Mouse (Mus musculus): ENCODE results near the gene Tep1.
"Not testable (repeated sequence)": the region's sequence is repeated elsewhere in the genome, so short reads cannot be mapped to it uniquely, and the experiment has no call there.

Gene Tep1

GRCm38 (mm10) chr14:50868656-50869055 is 1.7 kb downstream of the Tep1 start:
- no peak for DNase-seq (ENCODE audit: low read depth in 2 of 2, low spot score in 2 of 2)

GRCm38 (mm10) chr14:50868211-50868610 is 2.1 kb downstream of the Tep1 start:
- DNase-seq (ENCODE audit: low read depth in 2 of 2, low spot score in 2 of 2) = no peak

GRCm38 (mm10) chr14:50866966-50867365 is 3.4 kb downstream of the Tep1 start:
- DNase-seq (ENCODE audit: low read depth in 2 of 2, low spot score in 2 of 2) = no peak

- not testable (repeated sequence) for DNase-seq (ENCODE audit: low read depth in 2 of 2, low spot score in 2 of 2)
These were observed 5.4 kb downstream of the Tep1 start for GRCm38 (mm10) chr14:50865005-50865404.

- DNase-seq (ENCODE audit: low read depth in 2 of 2, low spot score in 2 of 2) = no peak
These were observed 7.7 kb downstream of the Tep1 start for GRCm38 (mm10) chr14:50862641-50863040.

GRCm38 (mm10) chr14:50855788-50856187 is 14.6 kb downstream of the Tep1 start:
- DNase-seq (ENCODE audit: low read depth in 2 of 2, low spot score in 2 of 2) = no peak

- DNase-seq (ENCODE audit: low read depth in 2 of 2, low spot score in 2 of 2) = no peak
These were observed 33.1 kb downstream of the Tep1 start for GRCm38 (mm10) chr14:50837236-50837635.

GRCm38 (mm10) chr14:50834435-50834834 is 35.9 kb downstream of the Tep1 start:
- no peak for DNase-seq (ENCODE audit: low read depth in 2 of 2, low spot score in 2 of 2)

- no peak for DNase-seq (ENCODE audit: low read depth in 2 of 2, low spot score in 2 of 2)
These were observed 36.4 kb downstream of the Tep1 start for GRCm38 (mm10) chr14:50833964-50834363.

- no peak for DNase-seq (ENCODE audit: low read depth in 2 of 2, low spot score in 2 of 2)
These were observed 40.5 kb downstream of the Tep1 start for GRCm38 (mm10) chr14:50829878-50830277.

GRCm38 (mm10) chr14:50826579-50826978 is 43.8 kb downstream of the Tep1 start:
- DNase-seq (ENCODE audit: low read depth in 2 of 2, low spot score in 2 of 2) = no peak

GRCm38 (mm10) chr14:50824219-50824618 is 46.1 kb downstream of the Tep1 start:
- no peak for DNase-seq (ENCODE audit: low read depth in 2 of 2, low spot score in 2 of 2)

GRCm38 (mm10) chr14:50823240-50823639 is 47.1 kb downstream of the Tep1 start:
- DNase-seq (ENCODE audit: low read depth in 2 of 2, low spot score in 2 of 2) = no peak

- no peak for DNase-seq (ENCODE audit: low read depth in 2 of 2, low spot score in 2 of 2)
These were observed 57.3 kb downstream of the Tep1 start for GRCm38 (mm10) chr14:50813060-50813459.

GRCm38 (mm10) chr14:50807487-50808072 is 62.8 kb downstream of the Tep1 start, which contains the start of the genes Ccnb1ip1 and Parp2:
TSS of gene Ccnb1ip1 (minus strand) at chr14:50807732.
TSS of gene Parp2 (plus strand) at chr14:50807841.
- DNase-seq (ENCODE audit: low read depth in 2 of 2, low spot score in 2 of 2) = peak; percentile 99

- not testable (repeated sequence) for DNase-seq (ENCODE audit: low read depth in 2 of 2, low spot score in 2 of 2)
These were observed 63.9 kb downstream of the Tep1 start for GRCm38 (mm10) chr14:50806469-50806868.

GRCm38 (mm10) chr14:50804683-50805082 is 65.7 kb downstream of the Tep1 start:
- no peak for DNase-seq (ENCODE audit: low read depth in 2 of 2, low spot score in 2 of 2)

GRCm38 (mm10) chr14:50802843-50803562 is 67.4 kb downstream of the Tep1 start:
- no peak for DNase-seq (ENCODE audit: low read depth in 2 of 2, low spot score in 2 of 2)

- DNase-seq (ENCODE audit: low read depth in 2 of 2, low spot score in 2 of 2) = no peak
These were observed 67.9 kb downstream of the Tep1 start for GRCm38 (mm10) chr14:50802441-50802840.

GRCm38 (mm10) chr14:50799502-50800259 is 70.7 kb downstream of the Tep1 start:
- peak; percentile 32 to 57 for DNase-seq (ENCODE audit: low read depth in 2 of 2, low spot score in 2 of 2)

GRCm38 (mm10) chr14:50798512-50798911 is 71.8 kb downstream of the Tep1 start:
- peak in 1 of 2 experiments; percentile 46 for DNase-seq (ENCODE audit: low read depth in 2 of 2, low spot score in 2 of 2)

GRCm38 (mm10) chr14:50796464-50796863 is 73.9 kb downstream of the Tep1 start:
- no peak for DNase-seq (ENCODE audit: low read depth in 2 of 2, low spot score in 2 of 2)

Data from CD8-positive naive resting alpha-beta T cell, adult 2 months (primary cell).